Mouse (Mus musculus): ENCODE results near the gene Ank.

The Ank gene

GRCm38 (mm10) chr15:27497300-27497997 lies 31.0 kb downstream of the Ank start:
- DNase-seq (ENCODE audit: low spot score) = no peak

- DNase-seq (ENCODE audit: low spot score) = no peak
Measured at GRCm38 (mm10) chr15:27498078-27498477, 31.6 kb downstream of the Ank start.

DNA sequence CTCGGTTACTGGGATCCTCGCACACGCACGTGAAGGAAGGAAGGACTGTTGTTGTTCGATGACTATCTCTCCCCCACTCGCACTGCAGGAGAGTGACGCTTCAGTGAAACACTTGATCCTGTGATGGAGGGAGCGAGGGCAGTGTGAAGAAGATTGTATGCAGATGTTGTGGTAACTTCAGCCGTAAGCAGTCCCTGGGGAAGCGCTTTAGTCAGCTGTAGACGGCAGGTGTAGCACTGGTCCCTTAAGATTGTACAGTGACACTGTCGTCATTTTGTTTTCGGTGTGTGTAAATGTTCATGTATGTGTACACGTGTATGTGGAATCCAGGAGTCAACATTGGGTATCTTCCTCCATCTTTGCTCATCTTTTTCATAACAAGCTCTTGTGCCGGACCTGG lies 33.9 kb downstream of the Ank start:
- DNase-seq (ENCODE audit: low spot score) = no peak

GRCm38 (mm10) chr15:27502338-27502737 lies 35.9 kb downstream of the Ank start:
- DNase-seq (ENCODE audit: low spot score) = no peak

- DNase-seq (ENCODE audit: low spot score) = no peak
Measured at GRCm38 (mm10) chr15:27503221-27503620, 36.7 kb downstream of the Ank start.

DNA sequence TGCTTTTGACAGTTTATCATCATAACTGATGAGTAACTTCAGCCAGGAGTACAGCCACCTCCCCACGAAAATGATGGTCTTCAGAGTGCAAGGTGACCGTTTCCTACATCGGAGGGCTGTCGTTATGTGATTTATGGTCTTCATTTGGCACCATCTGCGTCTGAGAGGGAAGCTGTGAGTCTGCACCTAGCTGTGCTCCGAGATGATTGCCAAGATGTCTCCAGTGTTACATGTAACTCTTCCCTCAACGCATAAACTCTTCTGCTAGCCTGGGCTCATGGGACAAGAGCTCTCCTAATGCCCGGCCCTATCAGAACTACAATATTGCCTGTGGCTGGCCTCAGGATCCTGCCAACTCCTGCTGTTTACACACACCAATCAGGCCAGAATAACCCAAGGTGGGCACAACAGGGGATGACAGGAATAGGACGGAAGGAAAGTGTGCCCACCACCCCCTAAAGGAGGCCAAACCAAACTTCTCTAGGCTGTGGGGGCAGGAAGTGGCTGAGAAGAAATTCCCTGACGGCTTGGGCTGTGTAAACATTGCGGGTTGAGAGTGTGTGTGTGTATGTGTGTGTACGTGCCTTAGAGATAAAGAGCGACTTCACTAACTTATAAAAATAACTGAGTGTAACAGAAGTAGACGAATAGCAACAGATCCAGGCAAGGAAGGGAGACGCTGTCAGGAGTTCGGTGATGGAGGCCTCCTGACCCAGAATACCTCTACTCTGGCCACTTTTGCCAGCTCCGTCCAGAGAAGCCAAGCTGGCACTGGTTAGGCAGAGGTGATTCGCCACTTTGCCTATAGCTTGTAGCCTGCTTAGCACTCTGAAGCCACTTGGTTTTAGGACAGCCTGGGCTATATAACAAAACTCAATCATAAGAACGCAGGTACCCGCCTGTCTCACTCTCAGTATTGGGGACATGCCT lies 37.6 kb downstream of the Ank start:
- no peak for DNase-seq (ENCODE audit: low spot score)

DNA sequence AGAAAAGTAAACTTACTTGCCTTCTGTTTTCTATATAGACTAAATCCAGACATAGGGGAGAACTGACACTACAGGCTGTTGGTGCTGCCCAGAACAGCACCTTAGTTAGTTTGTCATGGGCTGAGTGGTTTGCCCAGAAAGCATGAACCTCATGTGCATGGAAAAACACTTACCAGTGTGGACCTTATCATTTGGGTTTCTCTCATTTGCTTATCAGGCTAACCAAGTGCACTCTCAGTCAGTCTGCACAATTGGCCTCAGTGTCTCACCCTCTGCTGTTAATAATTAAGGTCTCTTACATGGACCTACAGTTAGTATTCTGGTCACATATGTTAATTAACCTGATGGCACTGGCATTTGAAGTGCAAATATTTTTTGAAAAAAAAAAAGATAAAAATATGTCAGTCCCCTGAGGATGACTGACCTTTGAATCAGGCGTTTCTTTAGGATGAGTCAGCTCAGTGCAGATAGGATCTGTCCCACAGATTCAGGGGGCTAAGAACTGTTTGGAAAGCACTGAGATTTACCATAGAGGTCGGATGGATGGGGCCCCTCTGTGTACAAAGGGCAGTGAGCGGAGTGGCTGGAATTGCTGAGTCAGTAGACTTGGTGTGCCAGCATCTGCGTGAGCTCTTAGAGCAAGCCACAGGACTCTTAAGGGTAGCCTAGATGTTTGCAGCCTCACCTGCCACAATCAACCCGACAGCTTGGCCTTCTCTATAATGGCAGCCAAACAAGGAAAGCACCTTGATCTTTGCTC lies 39.8 kb downstream of the Ank start:
- no peak for DNase-seq (ENCODE audit: low spot score)

DNA sequence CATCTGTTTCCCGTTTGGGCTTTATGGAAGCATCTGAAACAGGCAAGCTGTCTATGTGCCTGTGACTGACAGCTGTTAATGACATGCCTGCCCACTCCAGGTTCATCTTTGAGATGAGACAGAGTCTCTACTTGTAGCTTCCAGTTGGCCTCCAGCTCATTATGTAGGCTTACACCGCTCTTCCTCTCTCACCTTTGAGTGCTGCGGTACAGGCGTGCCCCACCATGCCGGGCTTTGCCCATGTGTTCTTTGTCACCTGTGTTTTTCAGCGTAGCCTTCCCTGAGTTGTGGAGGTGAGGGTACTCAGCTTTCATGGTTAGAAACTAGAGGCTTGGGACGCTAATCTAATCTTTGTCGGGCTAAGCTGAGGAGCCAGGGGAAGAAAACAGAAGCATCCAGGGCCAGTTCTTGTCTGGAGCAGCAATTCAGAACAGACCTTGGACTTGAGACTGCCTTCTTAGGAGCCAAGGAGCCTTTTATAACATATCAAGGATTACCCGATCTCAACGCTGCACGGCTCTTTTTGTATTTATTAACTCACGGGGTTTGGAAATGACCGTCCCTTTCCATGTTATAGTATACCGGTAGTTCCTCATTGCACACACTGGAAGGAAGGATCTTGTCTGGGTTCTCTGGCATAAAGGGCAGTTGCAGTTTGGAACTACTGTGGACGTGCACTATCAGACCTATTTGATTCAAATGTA lies 40.6 kb downstream of the Ank start:
- no peak for DNase-seq (ENCODE audit: low spot score)

- no peak for DNase-seq (ENCODE audit: low spot score)
Measured at GRCm38 (mm10) chr15:27508169-27508568, 41.7 kb downstream of the Ank start.

DNA sequence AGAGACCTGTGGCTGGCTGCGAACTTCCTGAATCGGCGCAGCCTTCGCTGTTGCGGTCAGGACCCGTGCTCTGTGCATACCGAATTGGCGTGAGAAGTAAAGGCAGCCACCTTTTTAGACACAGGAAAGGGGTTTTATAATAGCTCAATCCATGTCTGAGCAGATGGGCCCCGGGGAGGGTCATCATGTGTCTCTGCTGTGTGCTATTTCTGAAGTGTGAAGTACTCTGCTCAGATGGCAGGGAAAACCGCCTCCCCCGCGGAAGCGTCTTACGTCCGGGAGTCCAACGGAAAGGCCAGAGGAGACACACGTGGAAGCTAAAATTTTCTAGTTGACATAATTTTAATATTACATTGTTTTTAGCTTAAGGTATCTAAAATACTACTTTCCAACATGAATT lies 42.5 kb downstream of the Ank start:
- no peak for DNase-seq (ENCODE audit: low spot score)

DNA sequence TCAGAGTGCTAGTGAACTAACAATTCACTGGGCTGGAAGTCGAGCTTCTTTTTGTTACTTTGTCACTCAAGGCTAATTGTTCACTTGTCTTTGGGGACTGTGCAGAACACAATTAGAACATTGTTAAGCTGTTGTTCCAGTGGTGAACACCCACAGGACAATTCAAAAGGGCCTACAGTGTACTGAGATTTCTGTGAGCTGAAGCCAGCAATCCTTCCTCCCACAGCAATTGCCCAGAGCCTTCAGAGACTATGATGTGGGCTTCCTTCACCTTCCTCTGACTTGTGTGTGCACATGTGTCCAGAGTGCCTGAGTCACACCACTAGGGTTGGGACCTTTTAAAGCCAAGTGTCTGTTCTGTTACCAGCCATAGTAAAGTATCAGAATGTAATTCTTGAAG lies 50.5 kb downstream of the Ank start:
- no peak for DNase-seq (ENCODE audit: low spot score)

DNA sequence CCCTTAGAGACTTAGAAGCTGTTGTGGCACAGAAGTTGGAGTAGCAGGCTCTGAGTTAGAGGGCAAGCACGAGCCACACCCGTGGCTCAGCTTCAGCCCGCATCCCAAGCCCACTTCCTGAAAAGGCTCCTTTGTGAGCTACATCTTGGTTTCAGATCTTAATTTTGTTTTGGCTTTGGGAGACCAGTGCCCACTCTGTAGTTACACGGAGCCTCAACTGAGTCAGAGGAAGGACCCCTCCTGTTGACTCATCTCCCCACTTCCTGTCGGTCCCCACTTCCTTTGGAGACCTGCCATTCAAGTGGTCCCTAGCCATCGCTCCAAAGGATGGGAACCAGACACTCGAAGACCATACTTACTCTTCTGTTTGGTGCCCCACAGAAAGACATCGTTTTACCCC lies 51.5 kb downstream of the Ank start:
- no peak for DNase-seq (ENCODE audit: low spot score)

DNA sequence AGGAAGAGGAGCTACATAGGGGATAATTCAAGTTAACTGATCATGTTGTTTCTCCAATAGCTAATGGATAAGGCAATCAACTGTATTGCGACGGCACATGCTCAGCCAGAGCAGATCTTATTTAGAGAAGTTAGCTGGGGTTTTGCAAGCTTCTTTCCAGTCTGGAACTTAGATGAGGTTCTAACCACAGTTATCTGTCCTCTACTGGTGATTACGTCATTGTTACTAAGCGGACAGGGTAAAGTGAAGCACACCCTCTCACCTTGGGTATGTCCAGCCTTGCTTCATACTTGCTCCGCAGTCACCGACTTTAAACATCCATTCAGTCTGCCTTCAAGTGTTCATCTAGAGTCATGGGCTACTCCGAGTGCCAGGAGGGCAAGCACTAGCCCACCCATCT lies 53.4 kb downstream of the Ank start:
- DNase-seq (ENCODE audit: low spot score) = no peak

DNA sequence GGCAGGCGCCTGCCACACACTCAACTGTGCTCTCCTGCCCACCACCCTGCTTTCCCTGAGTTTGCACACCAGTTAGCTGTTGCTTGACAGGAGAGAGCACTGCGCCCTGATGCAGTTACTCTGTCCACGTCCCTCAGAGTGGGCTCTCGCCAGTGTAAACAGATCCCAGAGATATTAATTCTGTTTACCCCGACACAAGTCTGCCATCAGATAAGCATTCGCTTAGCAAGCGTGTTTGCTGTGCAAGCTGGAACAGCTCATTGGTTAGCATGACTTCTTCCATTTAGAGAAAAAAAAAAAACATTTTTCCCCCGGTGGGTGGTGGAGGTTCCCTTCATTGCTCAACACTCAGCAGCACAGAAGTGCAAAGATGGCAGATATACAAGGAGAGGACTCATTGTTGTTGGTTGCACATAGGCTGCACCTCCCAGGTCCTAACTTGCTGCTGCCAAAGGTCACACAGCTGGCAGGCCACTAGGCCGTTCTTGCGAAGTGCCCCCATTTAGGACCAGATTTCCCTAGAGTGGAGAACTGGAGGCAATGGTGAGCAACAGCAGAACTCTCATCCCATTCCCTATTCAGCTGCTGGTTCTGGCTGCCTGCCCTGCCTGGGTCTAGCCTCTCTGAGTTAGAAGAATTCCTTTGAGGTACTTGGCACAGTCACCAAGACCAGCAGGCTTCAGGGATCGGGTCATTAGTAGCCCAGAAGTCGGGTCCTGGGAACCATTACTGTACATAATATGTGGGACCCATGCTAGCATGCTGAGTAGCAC lies 58.9 kb downstream of the Ank start:
- no peak for DNase-seq (ENCODE audit: low spot score)

GRCm38 (mm10) chr15:27528896-27529295 lies 62.4 kb downstream of the Ank start:
- no peak for DNase-seq (ENCODE audit: low spot score)

GRCm38 (mm10) chr15:27530023-27530422 lies 63.5 kb downstream of the Ank start:
- DNase-seq (ENCODE audit: low spot score) = no peak

DNA sequence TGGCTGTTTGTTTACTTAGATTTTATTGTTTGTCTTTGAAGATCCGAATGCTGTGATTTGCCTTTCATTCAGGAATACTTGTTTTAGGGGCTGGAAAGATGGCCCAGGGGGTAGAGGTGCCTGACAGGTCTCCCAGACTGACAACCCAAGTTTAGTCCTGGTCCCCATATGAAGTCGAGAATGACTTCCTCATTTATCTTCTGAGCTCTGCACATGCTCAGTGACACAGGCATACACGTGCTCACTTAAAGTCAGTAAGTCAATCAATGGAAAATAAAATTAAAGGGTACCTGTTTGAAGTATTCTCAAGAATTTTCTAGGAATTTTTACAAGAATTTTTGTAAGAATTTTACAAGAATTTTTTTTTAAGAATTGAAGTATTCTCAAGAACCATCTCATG lies 66.6 kb downstream of the Ank start:
- DNase-seq (ENCODE audit: low spot score) = no peak

- no peak for DNase-seq (ENCODE audit: low spot score)
Measured at GRCm38 (mm10) chr15:27535681-27536080, 69.2 kb downstream of the Ank start.

GRCm38 (mm10) chr15:27536186-27536585 lies 69.7 kb downstream of the Ank start:
- no peak for DNase-seq (ENCODE audit: low spot score)

DNA sequence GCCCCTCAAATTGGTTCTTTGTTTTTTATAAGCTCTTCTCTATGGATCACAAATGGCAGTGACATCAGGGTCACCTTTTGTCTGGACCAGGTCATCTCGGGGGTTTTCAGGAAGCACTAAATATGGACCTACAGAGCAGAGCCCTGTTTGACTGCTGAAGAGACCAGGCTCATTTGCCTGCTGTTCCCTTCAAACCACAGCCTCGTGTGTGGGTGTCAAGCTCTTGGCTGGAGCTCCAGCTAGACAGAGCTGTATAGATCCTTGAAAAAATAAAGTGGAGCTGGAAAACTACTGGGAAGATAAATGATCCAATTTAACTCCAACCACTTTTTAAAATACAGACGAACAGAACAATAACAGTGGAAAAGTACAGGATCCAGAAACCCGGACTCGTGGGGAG lies 70.3 kb downstream of the Ank start:
- no peak for DNase-seq (ENCODE audit: low spot score)

- no peak for DNase-seq (ENCODE audit: low spot score)
Measured at GRCm38 (mm10) chr15:27537519-27538223, 71.2 kb downstream of the Ank start.

Data from urinary bladder, postnatal 25 days (tissue).